Mouse (Mus musculus): ENCODE results near the gene Tsga10ip.

- TF ChIP-seq CTCF (IDR thresholded peaks at IDR 0.05; ENCODE audit: low read depth) (no peak), EP300 (IDR thresholded peaks at IDR 0.05; ENCODE audit: low read depth) (no peak)
Measured at GRCm38 (mm10) chr19:5384715-5385114, 17.6 kb downstream of the Tsga10ip start.

All from liver, postnatal 0 days (tissue).